Mouse (Mus musculus): ENCODE data around the gene Pnmt. TPM values are rescaled to one million over a fixed set of nuclear protein-coding genes. Genes with fewer than 3 reads are reported as not detected.

The Pnmt gene
- total RNA-seq, 2 experiments from 2014 or later = 1.8 to 5.9 TPM

DNA sequence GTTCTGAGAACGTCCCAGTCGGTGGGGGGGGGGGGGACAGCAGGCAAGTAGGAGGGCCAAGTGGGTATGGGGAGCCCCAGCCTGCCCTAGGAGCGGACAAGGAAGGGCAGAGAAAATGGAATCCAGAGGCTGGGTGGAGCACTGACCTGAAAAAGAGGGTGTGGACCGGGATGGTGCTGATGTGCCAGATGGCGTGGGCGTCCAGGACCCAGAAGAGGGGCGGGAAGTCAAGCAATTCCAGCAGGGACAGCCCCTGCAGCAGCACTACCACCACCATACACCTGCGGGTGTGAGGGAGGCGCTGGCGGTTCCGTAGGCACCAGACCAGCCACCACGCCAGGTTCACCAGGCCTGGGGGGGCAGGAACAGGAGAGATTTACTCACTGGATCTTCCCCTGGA lies 3.9 kb downstream of the Pnmt start:
- H3K27ac ChIP-seq = no peak overlapping the region
- H3K4me3 ChIP-seq = no peak overlapping the region
- intact Hi-C loops (cut with DNase I) = loop anchor here (2.0 kb wide), 1 partner anchor 47 kb away; no protein-coding TSS in a partner anchor
- DNase-seq = no peak
- no peak for TF ChIP-seq CTCF (IDR thresholded peaks at IDR 0.05)

DNA sequence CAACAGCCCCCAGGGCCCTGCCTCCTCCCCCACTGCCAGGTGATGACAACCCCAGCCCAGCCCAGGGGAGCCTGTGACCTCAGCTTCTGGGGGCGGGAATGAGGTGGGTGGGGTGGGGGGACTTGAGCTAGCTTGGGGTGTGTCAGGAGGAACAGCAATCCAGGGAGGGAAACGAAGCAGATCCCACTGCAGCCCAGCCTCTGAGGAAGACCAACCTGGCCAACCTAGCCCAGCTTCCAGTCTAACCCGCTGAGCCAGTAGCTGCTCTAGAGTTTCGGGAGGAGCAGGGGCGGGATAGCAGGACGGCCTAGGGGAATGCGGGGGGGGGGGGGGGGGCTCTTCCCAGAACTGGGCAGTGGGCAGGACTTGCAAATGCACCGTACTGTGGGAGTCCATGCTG lies 5.8 kb downstream of the Pnmt start:
- intact Hi-C loops (cut with DNase I) = no loop called here
- Histone ChIP-seq H3K27ac (no peak overlapping the region), H3K4me3 (no peak overlapping the region)
- no peak for DNase-seq
- no peak for TF ChIP-seq CTCF (IDR thresholded peaks at IDR 0.05)

DNA sequence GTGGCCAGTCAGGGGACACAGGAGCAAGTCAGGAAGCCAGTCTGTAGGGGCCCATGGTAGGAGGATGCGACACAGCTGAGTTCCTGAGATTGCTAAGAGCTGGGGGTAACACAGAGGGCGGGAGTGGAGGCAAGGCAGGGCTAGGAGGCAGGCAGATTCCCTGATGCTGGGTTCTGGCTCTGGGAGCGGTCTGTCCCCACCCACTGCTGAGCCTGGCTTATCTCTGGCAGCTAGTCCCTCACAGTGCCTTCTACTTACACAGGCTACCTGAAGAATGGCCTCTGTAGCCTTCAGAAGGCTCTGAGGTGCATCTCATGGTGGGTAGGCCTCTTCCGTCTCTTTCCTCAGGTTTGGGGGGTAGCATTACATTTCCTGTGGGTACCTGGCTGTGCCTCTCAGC lies 6.4 kb downstream of the Pnmt start:
- no peak overlapping the region for H3K4me3 ChIP-seq
- intact Hi-C loops (cut with DNase I) = no loop called here
- TF ChIP-seq CTCF (IDR thresholded peaks at IDR 0.05) = no peak
- no peak for DNase-seq
- peak overlapping the region; percentile 89; the same call in 1 of the 2 replicates for H3K27ac ChIP-seq

DNA sequence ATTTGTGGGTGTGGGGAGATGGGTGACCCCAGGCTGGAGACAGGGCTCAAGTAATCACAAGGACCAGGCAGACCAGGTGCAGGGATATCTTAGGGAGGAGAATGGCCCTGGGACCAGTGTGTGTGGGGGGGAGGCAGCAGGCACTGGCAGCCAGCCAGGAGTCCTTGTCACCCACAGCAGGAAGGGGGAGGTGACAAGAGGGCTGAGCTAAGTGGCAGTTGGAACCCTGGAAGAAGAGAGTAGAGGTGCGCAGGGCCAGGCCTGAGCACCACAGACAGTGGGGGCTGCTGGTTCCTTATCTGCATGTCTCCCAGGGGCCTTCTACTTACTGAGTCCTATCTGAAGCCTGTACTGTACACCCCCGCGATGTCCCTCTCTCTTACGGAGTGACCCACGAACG lies 7.1 kb downstream of the Pnmt start:
- DNase-seq = no peak
- intact Hi-C loops (cut with DNase I) = no loop called here

DNA sequence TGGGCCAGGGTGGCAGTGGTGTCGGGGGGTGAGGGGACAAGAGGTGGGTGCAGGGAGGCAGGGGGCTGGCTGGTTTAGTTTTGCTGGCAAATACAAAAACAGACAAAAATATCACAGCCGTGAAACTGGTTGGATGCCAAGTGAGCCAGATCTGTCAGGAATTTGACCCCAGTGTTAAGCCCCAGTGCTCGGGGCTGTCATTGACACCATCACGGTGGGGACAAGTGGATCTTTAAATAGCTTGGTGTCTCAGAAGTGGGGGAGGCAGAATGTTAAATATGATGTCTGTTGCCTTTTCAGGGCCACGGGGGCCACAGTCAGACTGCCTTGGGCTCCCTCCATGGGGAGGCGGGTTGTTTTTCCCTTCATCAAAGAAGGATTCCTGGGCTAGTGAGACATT lies 8.1 kb downstream of the Pnmt start:
- peak overlapping the region; percentile 89 for H3K27ac ChIP-seq
- no peak overlapping the region for H3K4me3 ChIP-seq
- intact Hi-C loops (cut with DNase I) = no loop called here
- no peak for TF ChIP-seq CTCF (IDR thresholded peaks at IDR 0.05)
- DNase-seq = peak; percentile 71

More for the DNA sequence above, 7.1 kb downstream of the Pnmt start:
- Histone ChIP-seq H3K4me3 (no peak overlapping the region), H3K27ac (peak overlapping the region; percentile 89)
- TF ChIP-seq CTCF (IDR thresholded peaks at IDR 0.05) = no peak

DNA sequence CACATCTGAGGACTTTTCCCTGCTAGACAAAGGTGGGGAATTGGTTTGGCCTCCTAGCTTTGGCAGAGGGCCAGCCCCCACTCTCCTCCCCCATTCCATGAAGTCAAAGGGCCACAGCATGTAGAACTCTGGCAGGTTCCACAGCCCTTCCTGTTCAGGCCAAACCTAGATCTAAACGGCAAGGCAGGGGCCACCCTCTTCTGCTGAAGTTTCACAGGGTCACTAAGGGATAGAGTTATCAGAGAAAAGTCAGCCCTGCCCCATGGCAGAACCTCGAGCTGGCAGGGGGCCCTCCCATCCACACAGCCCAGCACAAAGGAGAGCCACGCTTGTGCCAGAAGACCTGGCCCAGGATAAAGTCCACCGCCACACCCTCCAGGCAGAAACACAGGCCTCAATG lies 8.8 kb downstream of the Pnmt start:
- H3K27ac ChIP-seq = peak overlapping the region; percentile 89
- intact Hi-C loops (cut with DNase I) = no loop called here

DNA sequence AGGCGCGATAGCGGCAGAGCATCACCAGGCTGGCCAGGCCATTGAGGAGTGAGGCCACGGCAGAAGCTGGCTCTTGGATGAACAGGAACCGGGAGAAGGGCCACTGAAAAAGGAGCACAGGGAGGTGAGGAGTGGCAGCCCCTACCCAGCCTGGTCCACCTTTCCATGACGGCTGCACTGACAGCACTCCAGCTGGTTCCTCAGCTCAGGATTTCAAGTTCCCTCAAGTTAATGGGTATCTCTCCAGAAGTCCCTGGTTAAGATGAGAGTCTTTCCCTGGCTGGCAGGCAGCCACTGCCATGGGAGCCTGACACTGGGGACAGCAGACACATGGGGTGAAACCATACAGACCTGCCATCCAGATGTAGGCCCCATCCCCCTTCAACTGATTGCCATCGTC lies 11.7 kb downstream of the Pnmt start:
- Histone ChIP-seq H3K27ac (no peak overlapping the region), H3K4me3 (no peak overlapping the region)
- no peak for DNase-seq
- intact Hi-C loops (cut with DNase I) = loop anchor here (2.0 kb wide), 1 partner anchor 39 kb away; the partner anchor contains the start of gene Stard3
- no peak for TF ChIP-seq CTCF (IDR thresholded peaks at IDR 0.05)

More for the DNA sequence above, 8.8 kb downstream of the Pnmt start:
- no peak for TF ChIP-seq CTCF (IDR thresholded peaks at IDR 0.05)
- no peak for DNase-seq
- no peak overlapping the region for H3K4me3 ChIP-seq

DNA sequence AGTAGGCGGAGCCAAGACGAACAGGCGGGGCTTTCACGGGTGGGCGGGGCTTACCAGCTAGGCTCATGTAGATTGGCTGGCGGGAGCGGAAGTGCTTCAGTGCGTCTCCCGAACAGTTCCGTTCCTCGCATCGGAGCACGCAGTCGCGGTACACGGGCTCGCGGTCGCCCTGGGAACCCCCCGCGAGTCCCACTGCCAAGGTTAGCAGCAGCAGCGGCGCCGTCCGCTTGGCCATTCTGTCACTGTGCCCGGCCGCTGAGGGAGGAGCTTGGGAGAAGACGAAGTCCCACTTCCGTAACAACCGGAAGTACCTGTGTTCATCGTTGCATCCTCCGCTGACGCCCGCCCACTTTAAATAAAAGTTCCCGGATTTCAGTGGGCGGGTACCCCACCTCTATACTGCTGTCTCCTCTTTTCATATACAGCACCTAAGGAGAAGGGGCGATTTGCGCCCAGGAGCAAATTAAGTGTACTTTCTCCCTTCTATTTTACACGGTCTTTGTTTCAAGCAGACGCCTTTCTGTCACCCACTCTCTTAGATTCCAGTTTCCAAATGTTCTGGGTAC lies 14.0 kb downstream of the Pnmt start, which contains the start of gene Pgap3:
TSS of gene Pgap3 (minus strand) at position 330 of the 566 bp plus-strand sequence.
- peak within 1 kb of the TSS; percentile 89 for H3K4me3 ChIP-seq
- intact Hi-C loops (cut with DNase I) = loop anchor here (2.0 kb wide), 1 partner anchor 39 kb away; the partner anchor contains the start of gene Mien1
- H3K27ac ChIP-seq = peak within 1 kb of the TSS; percentile 99
- TF ChIP-seq CTCF (IDR thresholded peaks at IDR 0.05) = no peak
- DNase-seq = peak; percentile 91

DNA sequence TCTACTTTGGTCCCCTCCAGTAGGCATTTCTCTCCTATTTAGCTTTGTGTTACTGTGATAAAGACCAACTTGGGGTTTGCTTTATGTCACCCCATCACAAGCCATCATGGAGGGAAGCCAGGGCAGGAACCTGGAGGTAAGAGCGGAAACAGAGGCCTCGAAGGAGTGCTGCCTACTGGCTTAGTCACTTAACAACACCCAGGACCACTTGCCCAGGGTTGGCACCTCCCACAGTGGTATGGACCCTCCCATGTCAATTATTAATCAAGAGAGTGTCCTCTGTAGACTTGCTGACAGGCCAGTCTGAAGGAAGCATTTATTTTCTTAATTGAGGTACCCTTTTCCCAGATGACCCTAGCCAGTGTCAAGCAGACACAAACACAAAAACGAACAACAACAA lies 14.6 kb downstream of the Pnmt start:
- TF ChIP-seq CTCF (IDR thresholded peaks at IDR 0.05) = no peak
- no peak for DNase-seq
- Histone ChIP-seq H3K27ac (peak overlapping the region; percentile 99), H3K4me3 (peak overlapping the region; percentile 89)
- intact Hi-C loops (cut with DNase I) = loop anchor here (2.0 kb wide), 1 partner anchor 38 kb away; the partner anchor contains the start of gene Mien1

DNA sequence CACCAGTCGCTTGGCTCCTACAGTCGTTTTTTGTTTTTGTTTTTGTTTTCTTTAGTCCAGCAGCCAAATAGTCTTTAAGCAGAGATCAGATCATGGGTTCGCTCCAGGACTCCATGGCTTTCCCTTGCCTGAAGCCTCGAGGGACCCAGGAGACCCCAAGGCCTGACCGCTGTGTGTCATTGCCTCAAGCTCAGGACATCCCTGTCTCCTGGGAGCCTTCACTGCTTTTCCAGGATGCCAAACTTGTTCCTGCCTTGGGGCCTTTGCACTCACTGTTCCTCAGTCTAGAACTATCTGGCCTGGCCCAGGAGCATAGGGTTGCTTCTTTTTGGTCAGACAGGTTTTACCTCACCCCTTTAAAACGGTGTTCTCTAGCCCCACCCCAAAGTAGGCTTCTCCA lies 20.4 kb downstream of the Pnmt start:
- Histone ChIP-seq H3K27ac (no peak overlapping the region), H3K4me3 (no peak overlapping the region)
- intact Hi-C loops (cut with DNase I) = no loop called here
- DNase-seq = no peak
- TF ChIP-seq CTCF (IDR thresholded peaks at IDR 0.05) = no peak

DNA sequence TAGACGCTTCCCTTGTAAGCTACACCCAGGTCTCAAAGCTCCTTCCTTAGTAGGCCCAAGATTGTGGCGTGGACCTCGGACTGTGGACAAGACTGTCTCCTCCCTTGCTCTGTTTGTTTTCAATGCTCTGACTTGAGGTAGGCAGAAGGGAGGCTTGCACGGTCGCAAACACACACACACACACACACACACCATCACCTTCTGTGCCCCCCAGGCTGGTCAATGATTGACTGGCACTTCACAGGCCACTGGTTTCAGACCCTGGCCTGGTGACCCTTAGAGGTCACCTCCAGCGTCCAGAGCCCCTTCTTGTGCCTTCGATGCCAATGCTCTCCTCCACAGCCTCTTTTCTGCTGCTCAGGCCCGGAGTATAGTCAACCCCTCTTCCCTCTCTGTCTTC lies 22.6 kb downstream of the Pnmt start:
- TF ChIP-seq CTCF (IDR thresholded peaks at IDR 0.05) = no peak
- intact Hi-C loops (cut with DNase I) = no loop called here
- Histone ChIP-seq H3K4me3 (no peak overlapping the region), H3K27ac (no peak overlapping the region)
- no peak for DNase-seq

DNA sequence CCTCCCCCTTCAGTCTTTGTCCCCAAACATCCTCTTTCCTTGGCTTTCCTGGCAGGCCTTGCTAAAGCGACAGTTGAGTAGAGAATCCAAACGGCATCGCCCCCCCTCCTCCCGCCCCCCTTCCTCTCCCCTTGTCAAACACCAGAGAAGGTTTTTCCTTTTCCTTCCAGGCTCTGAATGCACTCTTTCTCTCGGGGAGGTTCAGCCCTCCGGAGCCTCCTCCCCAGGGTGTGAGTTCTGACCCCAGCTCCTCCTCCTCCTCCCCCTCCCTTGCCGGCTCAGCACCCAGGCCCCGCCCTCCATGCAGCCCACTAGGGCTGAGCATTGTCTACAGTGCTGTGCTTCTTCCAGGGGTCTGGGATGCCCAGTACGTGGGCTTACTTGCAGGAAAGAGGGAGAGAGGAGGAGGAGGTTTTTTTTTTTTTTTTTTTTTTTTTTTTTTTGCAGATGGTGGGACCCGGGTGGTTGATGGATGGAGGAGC lies 23.1 kb downstream of the Pnmt start:
- no peak for DNase-seq
- intact Hi-C loops (cut with DNase I) = no loop called here
- TF ChIP-seq CTCF (IDR thresholded peaks at IDR 0.05) = no peak
- Histone ChIP-seq H3K27ac (no peak overlapping the region), H3K4me3 (no peak overlapping the region)

DNA sequence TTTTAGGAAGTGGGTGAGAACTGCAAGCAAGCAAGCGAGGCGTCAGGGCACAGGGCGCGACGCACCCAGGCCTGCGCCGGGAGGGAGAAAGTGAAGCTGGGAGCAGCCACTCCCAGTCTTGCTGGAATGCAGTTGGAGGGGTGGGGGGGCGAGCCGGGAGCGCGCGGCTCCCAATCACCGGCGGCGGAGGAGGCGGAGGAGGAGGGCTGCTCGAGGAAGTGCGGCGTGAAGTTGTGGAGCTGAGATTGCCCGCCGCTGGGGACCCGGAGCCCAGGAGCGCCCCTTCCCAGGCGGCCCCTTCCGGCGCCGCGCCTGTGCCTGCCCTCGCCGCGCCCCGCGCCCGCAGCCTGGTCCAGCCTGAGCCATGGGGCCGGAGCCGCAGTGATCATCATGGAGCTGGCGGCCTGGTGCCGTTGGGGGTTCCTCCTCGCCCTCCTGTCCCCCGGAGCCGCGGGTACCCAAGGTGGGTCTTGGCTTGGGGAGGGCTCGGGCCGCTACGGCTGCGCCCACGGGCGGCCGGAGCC lies 26.1 kb downstream of the Pnmt start, which contains the start of gene Erbb2:
TSS of gene Erbb2 (plus strand) at position 198 of the 524 bp plus-strand sequence.
- no peak for TF ChIP-seq CTCF (IDR thresholded peaks at IDR 0.05)
- DNase-seq = peak; percentile 83
- intact Hi-C loops (cut with DNase I) = loop anchor here (5.0 kb wide), 1 partner anchor 45 kb away; no protein-coding TSS in a partner anchor

More for the DNA sequence above, 26.1 kb downstream of the Pnmt start, which contains the start of gene Erbb2:
- Histone ChIP-seq H3K27ac (peak within 1 kb of the TSS; percentile 90), H3K4me3 (peak within 1 kb of the TSS; percentile 90)
